Mouse (Mus musculus) layer of hippocampus, postnatal 36 days (tissue): Measurements from ENCODE around the gene Nkapl. TPM values are rescaled to one million over a fixed set of nuclear protein-coding genes. Genes with fewer than 3 reads are reported as not detected.

Experiments
- DNase-seq, 2 experiments: peaks; one replicate each; pipeline ENCODE4 v3.0.0; 2022
- microRNA-seq, 2 experiments: library from miRNA; unstranded; fragments of <30 nt; microRNA quantifications; one replicate each; pipeline ENCODE4 v1.2.0; 2021
- total RNA-seq, 2 experiments: library from RNA; stranded (reverse); gene quantifications; 2 replicates each; pipeline ENCODE4 v1.2.3; 2021

The Nkapl gene
- total RNA-seq, 2 experiments from 2014 or later, result 0.78 to 1.2 TPM

- DNase-seq, result no peak
Observed at GRCm38 (mm10) chr13:21427631-21428030, 40.7 kb downstream of the Nkapl start.

DNA sequence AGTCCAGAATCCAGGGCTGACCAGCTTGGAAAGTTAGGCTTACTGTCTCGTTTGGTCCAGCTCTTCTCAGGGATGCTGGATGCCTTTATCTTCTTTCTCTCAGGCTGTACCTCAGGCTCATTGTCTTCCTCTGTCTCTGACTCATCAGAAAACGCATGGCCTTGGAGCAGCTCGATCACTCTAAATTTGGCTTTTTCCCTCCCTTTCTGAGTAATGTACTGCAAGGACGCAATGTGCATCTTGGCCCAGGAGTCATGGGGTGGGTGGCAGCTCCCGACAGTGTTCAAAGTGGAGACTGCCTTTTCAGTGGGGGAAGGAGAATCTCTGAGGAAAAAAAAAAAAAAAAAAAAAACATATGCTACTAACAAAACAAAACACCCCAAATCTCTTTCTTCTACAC, 45.0 kb downstream of the Nkapl start:
- no peak for DNase-seq

DNA sequence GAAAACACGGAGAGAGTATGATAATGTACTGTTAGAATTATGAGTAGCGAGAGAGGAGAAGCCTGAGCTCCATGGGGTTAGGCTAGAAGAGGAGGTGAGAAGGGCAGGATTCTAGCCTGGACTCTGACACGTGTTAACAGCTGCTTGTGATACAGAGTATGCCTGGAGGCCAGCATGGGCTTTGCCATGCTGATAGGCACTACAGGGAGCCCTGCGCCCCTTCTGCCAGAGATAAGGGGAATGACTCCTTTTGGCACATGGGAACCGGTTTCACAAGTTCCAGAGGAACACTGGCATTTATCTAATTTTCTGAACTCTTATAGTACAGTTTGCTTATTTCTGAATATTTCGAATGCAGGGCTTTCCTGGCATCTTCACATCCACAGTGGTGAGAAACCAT, 49.4 kb downstream of the Nkapl start:
- no peak for DNase-seq

- no peak for DNase-seq
Observed at GRCm38 (mm10) chr13:21417298-21418010, 50.9 kb downstream of the Nkapl start.

Small RNA genes within 50 kb of the gene (microRNA-seq; reads per million reads assigned to microRNA genes)
- 0 reads per million in 2 experiments for gene Mir1896

Other genes with a start within 250 kb of the Nkapl start
- gene Gpx5, start 175.8 kb downstream of the Nkapl start, total RNA-seq, result not detected
- gene Gpx6, start 156.4 kb downstream of the Nkapl start, total RNA-seq, result not detected
- gene Olfr1367, start 121.6 kb downstream of the Nkapl start, total RNA-seq, result not detected
- 1 to 10 TPM; 8.4 to 9.9 TPM for gene Zscan12, start 105.7 kb downstream of the Nkapl start, total RNA-seq
- gene Zkscan3, start 65.8 kb downstream of the Nkapl start, total RNA-seq, result 10 to 100 TPM; 39.7 to 46.2 TPM
- 1 to 10 TPM; 1.1 to 1.5 TPM for gene Pgbd1, start 27.5 kb downstream of the Nkapl start, total RNA-seq
- gene Zscan26, start 14.8 kb downstream of the Nkapl start, total RNA-seq, result 10 to 100 TPM; 52.3 to 53.5 TPM
- gene Zkscan4, start 10.4 kb upstream of the Nkapl start, total RNA-seq, result 1 to 10 TPM; 6.1 to 7.0 TPM
- not detected for gene Gm10065, start 10.9 kb upstream of the Nkapl start, total RNA-seq
- gene AK157302, start 26.7 kb upstream of the Nkapl start, total RNA-seq, result 10 to 100 TPM; 21.6 to 23.2 TPM
- gene Gm11273, start 32.9 kb upstream of the Nkapl start, total RNA-seq, result 10 to 100 TPM; 49.1 to 63.4 TPM
- 10 to 100 TPM; 18.3 to 19.9 TPM for gene Zkscan8, start 62.6 kb upstream of the Nkapl start, total RNA-seq
- gene Olfr1366, start 74.3 kb upstream of the Nkapl start, total RNA-seq, result not detected
- not detected for gene Olfr1535, start 91.4 kb upstream of the Nkapl start, total RNA-seq
- gene Olfr1364, start 113.2 kb upstream of the Nkapl start, total RNA-seq, result not detected
- gene Olfr1362, start 145.5 kb upstream of the Nkapl start, total RNA-seq, result not detected
- gene Olfr11, start 174.0 kb upstream of the Nkapl start, total RNA-seq, result not detected
- gene Olfr1361, start 194.9 kb upstream of the Nkapl start, total RNA-seq, result not detected
- gene Olfr1360, start 208.9 kb upstream of the Nkapl start, total RNA-seq, result not detected
- gene Olfr1359, start 229.6 kb upstream of the Nkapl start, total RNA-seq, result not detected
- gene Hist1h2bl, start 247.6 kb upstream of the Nkapl start, total RNA-seq, result 10 to 100 TPM; 20.4 to 37.0 TPM
- gene Hist1h2ai, start 247.9 kb upstream of the Nkapl start, total RNA-seq, result 10 to 100 TPM; 37.8 to 44.6 TPM
- 10 to 100 TPM; 57.9 to 69.3 TPM for gene Hist1h3h, start 249.2 kb upstream of the Nkapl start, total RNA-seq